Mouse (Mus musculus): ENCODE data around the gene Aatf. TPM values are rescaled to one million over a fixed set of nuclear protein-coding genes. Genes with fewer than 3 reads are reported as not detected.
"Not testable (repeated sequence)": the region's sequence is repeated elsewhere in the genome, so short reads cannot be mapped to it uniquely, and the experiment has no call there.

The Aatf gene
- total RNA-seq, 2 experiments from 2014 or later, result 12.8 to 13.1 TPM

DNA sequence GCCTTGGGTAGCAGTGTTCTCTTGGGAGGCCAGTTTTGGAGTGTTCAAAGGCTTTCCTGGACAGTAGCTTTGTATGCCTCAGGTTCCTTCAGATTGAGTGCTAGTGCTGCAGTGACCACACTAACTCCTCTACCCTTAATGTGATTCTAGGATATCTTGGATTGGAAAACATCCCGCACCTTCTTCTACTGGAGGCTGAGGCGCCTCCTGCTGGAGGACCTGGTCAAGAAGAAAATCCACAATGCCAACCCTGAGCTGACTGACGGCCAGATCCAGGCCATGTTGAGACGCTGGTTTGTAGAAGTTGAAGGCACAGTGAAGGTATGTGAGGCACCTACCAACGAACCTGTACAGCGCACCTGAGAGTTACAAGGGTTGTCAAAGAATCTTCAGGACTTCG is 121.3 kb downstream of the Aatf start:
- intact Hi-C loops (cut with DNase I); DNase-seq (ENCODE audit: low spot score): not testable (repeated sequence)

DNA sequence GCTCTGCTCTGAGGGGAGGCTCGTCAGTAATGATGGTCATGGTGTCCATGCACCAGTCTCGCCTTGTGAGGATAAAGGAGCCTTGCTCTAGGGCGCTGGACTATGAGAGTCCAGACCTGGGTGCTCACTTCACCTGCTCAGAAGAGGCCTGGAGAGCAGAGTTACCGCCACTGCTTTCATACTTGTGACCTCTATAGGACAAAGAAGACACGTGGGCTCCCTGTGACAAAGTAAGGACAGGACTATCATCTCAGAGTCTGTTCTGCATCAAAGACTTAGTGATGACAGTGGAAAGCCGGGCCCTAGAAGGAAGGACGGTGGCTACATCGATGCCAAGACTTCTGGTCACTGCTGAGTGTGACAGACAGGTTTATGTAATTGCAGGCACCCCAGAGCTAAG is 122.2 kb downstream of the Aatf start:
- no peak for DNase-seq (ENCODE audit: low spot score)
- intact Hi-C loops (cut with DNase I), result no loop called here

DNA sequence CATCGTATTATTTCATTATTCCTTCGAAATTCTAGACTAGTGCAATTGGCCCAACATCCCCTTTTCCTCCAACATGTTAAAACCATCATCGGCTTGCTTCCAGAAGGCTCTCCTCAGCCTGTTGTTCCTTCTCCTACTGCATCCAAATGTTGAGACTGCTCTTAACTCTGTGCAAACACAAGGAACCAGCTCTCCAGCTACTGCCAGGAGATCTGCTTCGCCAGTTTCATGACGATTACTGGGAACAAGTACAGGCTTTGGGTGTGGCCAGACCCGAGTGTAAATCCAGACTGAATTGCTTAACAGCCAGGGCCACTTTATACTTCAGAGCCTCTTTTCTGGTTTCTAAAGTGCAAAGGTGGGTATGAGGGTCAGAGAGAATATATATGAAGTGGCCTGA is 124.0 kb downstream of the Aatf start:
- intact Hi-C loops (cut with DNase I), result no loop called here
- peak; percentile 25 for DNase-seq (ENCODE audit: low spot score)

DNA sequence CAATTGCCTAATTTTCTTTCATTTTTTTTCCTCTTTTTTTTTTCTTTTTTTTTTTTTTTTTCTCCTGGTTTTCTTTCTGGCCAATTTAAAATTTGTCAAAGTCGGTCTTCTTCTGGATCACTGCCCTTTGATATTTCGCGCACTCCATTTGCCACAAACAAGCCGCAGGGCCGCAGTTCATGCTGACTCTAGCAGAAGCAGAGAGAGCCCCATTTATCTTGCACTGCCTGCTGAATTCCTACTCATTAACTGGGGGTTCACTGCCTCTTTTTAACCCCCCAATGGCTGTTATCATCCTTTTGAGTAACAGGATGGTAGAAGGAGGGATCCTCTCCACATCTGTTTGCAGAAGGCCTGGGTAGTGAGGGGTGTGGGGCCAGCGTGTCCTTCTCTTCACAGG is 129.4 kb downstream of the Aatf start:
- intact Hi-C loops (cut with DNase I), result no loop called here
- DNase-seq (ENCODE audit: low spot score), result no peak

DNA sequence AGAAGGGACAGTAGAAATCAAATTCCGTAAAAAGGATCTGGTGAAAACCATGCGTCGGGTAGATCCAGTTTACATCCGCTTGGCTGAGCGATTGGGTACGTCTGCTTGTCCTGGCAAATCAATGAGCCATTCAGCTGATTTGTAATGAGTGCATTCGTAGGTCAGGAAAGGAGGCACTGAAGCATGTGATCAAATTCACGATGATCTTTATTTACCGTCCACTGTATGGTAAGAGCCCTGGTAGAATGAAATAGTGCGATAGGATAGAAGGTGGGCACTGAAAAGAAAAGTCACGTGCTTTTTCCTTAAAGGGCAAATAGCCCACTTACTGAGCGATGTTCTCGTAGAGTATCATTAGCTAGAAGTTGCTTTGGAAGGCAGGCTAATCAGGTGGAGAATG is 130.9 kb downstream of the Aatf start:
- intact Hi-C loops (cut with DNase I), result no loop called here

DNA sequence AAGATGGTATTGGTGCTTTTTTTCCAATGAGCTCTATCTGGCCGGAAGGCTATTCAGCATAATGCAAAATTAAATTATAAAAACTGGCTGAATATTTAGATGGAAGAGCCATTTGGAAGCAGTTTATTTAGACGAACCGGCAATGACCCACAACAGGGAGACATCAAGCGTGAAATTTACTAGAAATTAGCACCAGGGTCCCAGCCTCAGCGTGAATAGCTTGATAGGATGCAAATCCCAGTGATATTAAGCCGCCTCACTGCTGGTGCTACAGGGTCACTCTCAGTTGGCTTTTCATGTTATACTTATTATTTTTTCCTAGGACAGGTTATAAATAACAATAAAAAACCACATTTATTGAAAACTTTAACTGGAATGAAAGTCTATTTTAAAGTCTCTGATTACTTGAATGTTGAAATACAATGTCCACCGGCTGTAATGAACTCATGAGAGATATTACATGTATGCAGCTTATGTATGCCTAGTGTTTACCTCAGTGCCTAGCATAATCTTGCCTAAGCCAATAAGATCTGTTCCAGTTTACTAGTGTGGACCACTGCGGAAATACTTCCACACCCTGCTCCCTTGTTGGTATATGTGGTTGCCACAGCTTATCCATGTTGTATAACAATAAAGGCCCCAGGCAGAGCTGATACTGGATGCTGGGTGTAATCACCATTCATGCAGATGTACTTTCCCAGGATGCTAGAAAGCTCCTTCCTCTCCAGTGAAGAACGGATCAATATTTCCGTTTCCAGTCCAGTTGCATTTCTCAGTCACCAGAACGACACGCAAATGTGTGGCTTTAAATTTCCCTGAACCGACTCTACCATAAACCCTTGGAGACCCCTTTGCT is 136.6 kb downstream of the Aatf start:
- intact Hi-C loops (cut with DNase I), result no loop called here
- DNase-seq (ENCODE audit: low spot score), result no peak

More for the DNA sequence above, 130.9 kb downstream of the Aatf start:
- no peak for DNase-seq (ENCODE audit: low spot score)

DNA sequence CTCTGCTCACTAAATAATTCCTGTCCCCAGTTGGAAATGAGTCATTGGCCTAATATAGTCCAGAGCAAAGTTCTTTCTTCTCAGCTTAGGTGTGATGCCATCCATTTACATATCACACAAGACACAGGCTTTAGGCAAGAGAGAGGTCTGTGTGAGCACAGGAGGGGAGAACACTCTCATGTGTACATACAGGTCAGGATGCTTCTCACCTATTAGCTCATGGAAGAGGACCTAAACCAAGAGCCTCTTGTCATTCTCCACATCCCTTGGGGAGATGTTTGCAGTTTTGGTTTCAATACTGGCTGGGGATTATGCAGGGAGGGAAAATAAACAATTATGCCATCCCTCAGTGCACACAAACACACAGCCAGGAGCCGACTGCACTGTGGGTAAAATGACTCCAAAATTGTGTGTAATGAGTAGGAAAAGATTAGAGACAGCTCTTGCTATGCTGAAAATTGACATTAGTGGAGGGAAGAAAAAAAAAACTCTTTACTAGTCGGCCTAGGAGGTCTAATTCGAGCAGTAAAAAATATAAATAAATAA is 137.3 kb downstream of the Aatf start:
- intact Hi-C loops (cut with DNase I), result no loop called here
- DNase-seq (ENCODE audit: low spot score), result no peak

DNA sequence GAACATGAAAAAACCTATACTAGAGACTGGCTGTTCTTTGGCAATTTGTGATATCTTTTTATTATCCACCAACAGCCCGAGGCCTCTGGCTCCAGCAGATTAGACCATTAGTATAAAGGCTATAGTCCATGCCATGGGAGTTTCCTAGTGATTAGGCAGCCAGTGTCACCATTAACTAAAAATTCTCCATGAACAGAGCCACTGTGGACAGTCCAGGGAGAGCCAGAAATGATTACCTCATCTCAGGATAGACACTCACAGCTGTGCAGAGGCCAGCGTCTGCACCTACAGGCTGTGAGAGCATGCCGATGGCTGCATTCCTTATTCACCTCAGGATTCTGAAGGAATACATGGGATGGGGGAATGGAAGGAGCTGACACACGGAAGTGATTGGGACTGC is 140.2 kb downstream of the Aatf start:
- intact Hi-C loops (cut with DNase I), result no loop called here
- DNase-seq (ENCODE audit: low spot score), result no peak

Other genes with a start within 250 kb of the Aatf start
- not detected for gene Lhx1, start 12.0 kb upstream of the Aatf start, total RNA-seq (2021)

Measured in heart, postnatal 25 days (tissue).